Mouse (Mus musculus) T-cell, adult 2 months (primary cell): Measurements from ENCODE around the gene Slc43a1.

Experiments used
- DNase-seq: peaks from one replicate; pipeline ENCODE4 v3.0.0; 2022; ENCODE audit warnings: low spot score

Gene Slc43a1

GRCm38 (mm10) chr2:84868521-84868943, 29.9 kb downstream of the Slc43a1 start:
- DNase-seq, result peak; percentile 31

GRCm38 (mm10) chr2:84868977-84869376, 30.3 kb downstream of the Slc43a1 start:
- no peak for DNase-seq

GRCm38 (mm10) chr2:84870623-84871160, 32.0 kb downstream of the Slc43a1 start:
- DNase-seq, result no peak

GRCm38 (mm10) chr2:84872105-84872716, 33.6 kb downstream of the Slc43a1 start:
- DNase-seq, result no peak

GRCm38 (mm10) chr2:84875842-84876241, 37.2 kb downstream of the Slc43a1 start:
- no peak for DNase-seq

GRCm38 (mm10) chr2:84880590-84880989, 41.9 kb downstream of the Slc43a1 start:
- no peak for DNase-seq

GRCm38 (mm10) chr2:84882606-84883005, 44.0 kb downstream of the Slc43a1 start:
- DNase-seq, result no peak

- DNase-seq, result no peak
Measured at GRCm38 (mm10) chr2:84883084-84883483, 44.4 kb downstream of the Slc43a1 start.

- DNase-seq, result no peak
Measured at GRCm38 (mm10) chr2:84883530-84883929, 44.9 kb downstream of the Slc43a1 start.

GRCm38 (mm10) chr2:84883942-84884341, 45.3 kb downstream of the Slc43a1 start:
- DNase-seq, result no peak

- no peak for DNase-seq
Measured at GRCm38 (mm10) chr2:84884611-84885010, 46.0 kb downstream of the Slc43a1 start.

- DNase-seq, result no peak
Measured at GRCm38 (mm10) chr2:84885084-84886055, 46.7 kb downstream of the Slc43a1 start.

- DNase-seq, result no peak
Measured at GRCm38 (mm10) chr2:84886234-84886731, 47.6 kb downstream of the Slc43a1 start, which contains the start of gene Rtn4rl2. Gene Rtn4rl2 (minus strand): TSS chr2:84886710.

GRCm38 (mm10) chr2:84886821-84887281, 48.2 kb downstream of the Slc43a1 start:
- DNase-seq, result no peak

GRCm38 (mm10) chr2:84887411-84888271, 49.0 kb downstream of the Slc43a1 start:
- peak; percentile 51 for DNase-seq

GRCm38 (mm10) chr2:84888657-84889315, 50.1 kb downstream of the Slc43a1 start:
- DNase-seq, result peak; percentile 61

- no peak for DNase-seq
Measured at GRCm38 (mm10) chr2:84889316-84890044, 50.8 kb downstream of the Slc43a1 start.

- DNase-seq, result peak; percentile 58
Measured at GRCm38 (mm10) chr2:84890045-84890340, 51.3 kb downstream of the Slc43a1 start.

GRCm38 (mm10) chr2:84893359-84893758, 54.7 kb downstream of the Slc43a1 start:
- DNase-seq, result no peak

- DNase-seq, result no peak
Measured at GRCm38 (mm10) chr2:84895495-84896198, 57.0 kb downstream of the Slc43a1 start.
